Mouse (Mus musculus): ENCODE results near the gene Cyct. TPM values are rescaled to one million over a fixed set of nuclear protein-coding genes. Genes with fewer than 3 reads are reported as not detected.

Cyct gene
- polyA plus RNA-seq, 1 experiment from 2014 or later: not detected

DNA sequence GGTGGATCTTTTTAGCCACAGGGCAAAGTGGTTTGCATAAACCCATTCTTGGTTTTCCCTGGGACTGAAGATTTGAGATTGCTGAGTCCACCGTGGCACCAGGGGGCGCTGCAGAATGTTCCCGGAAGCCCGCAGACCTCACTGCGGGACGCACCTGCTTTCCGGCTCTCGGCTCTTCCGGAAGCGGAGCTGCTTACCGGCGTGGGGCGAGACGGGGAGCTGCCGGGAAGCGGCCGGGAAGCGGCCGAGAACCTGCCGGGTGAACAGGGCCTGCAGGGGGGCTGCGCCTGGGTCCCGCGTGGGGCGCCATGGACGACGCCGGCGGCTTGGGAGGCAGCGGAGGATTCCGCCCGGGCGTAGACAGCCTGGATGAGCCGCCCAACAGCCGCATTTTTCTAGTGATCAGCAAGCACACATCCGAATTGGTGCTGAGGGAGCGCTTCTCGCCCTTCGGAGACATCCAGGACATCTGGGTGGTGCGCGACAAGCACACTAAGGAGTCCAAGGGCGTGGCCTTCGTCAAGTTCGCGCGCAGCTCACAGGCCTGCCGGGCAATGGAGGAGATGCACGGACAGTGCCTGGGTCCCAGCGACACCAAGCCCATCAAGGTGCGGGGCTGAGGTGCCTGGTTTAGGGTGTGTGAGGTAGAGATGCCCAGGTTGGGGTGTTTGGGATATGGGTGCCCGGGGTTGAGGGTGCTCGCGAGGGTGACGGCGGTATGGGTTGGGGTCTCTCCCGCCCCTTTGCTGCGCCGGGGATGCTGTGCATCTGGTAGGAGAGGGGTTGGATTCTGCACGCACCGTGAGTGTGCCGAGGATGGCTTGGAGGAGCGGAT is 9.8 kb upstream of the Cyct start, which contains the start of gene Rbm45:
Gene Rbm45, plus strand, starts transcription at position 164 of the 835 bp plus-strand sequence.
- under 1% methylated on average over 61 of the region's 61 CpGs for WGBS
- Histone ChIP-seq H3K4me3 (ENCODE audit: low read depth, low read length) (peak within 1 kb of the TSS; percentile 86), H3K27ac (ENCODE audit: low read length) (peak within 1 kb of the TSS; percentile 28), H3K4me1 (ENCODE audit: insufficient read depth, low read depth, low read length) (peaks cover 4% of the 10 kb centered on the region), H3K27me3 (replicated peaks; ENCODE audit: insufficient read depth, low read length) (no peaks in the 10 kb centered on the region), H3K36me3 (ENCODE audit: insufficient read depth, low read length) (peaks cover 6% of the 10 kb centered on the region), H3K9ac (replicated peaks; ENCODE audit: low read depth) (peak within 1 kb of the TSS; percentile 55), H3K4me2 (replicated peaks; ENCODE audit: low read depth, low read length) (peak within 1 kb of the TSS; percentile 93), H3K9me3 (ENCODE audit: low read length) (no peaks in the 10 kb centered on the region)
- peak; percentile 93 for DNase-seq (ENCODE audit: low spot score)
- peak; percentile 93 for ATAC-seq
- TF ChIP-seq CTCF (IDR thresholded peaks at IDR 0.05) (peak; percentile 86), EP300 (IDR thresholded peaks at IDR 0.05) (0 out of 2 replicates have a peak, but pooled peaks have one; percentile 30)

DNA sequence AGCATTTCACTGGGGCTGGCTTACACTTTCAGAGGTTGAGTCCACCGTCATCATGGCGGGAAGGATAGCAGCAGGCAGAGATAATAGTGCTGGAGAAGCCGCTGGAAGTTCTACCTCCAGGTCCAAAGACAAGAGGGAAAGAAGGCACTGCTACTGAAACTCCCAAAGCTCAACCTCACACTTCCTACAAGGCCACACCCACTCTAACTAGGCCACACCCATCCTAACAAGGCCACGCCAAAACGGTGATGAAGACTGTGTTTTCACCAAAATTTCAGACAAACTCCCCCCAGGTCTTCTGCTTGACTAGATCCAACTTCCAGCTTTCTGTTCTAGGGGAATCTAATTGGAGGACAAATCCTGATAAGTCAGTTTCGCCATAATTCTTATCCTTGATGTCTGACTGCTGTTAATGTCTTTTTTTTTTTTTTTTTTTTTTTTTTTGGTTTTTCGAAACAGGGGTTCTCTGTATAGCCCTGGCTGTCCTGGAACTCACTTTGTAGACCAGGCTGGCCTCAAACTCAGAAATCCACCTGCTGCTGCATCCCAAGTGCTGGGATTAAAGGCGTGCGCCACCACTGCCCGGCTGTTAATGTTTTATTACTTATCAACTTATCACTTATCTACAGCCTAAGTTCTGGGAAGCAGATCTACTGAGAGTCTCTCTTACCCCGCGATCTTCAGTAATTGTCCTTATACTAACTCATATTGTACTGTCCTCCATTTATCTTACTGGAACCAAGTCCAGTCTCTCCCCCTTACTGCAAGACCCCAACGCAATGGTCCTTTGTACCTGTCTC is 8.8 kb upstream of the Cyct start:
- H3K36me3 ChIP-seq (ENCODE audit: insufficient read depth, low read length): no peaks in the 10 kb centered on the region; the same call in 1 of the 2 replicates
- no peaks in the 10 kb centered on the region for H3K9me3 ChIP-seq (ENCODE audit: low read length)
- ATAC-seq (no peak), DNase-seq (ENCODE audit: low spot score) (no peak)
- H3K4me1 ChIP-seq (ENCODE audit: insufficient read depth, low read depth, low read length): peaks cover 4% of the 10 kb centered on the region
- H3K27ac ChIP-seq (ENCODE audit: low read length): no peak overlapping the region
- H3K4me3 ChIP-seq (ENCODE audit: low read depth, low read length): no peak overlapping the region
- TF ChIP-seq CTCF (IDR thresholded peaks at IDR 0.05) (no peak), EP300 (IDR thresholded peaks at IDR 0.05) (no peak)
- no peak overlapping the region for H3K4me2 ChIP-seq (replicated peaks; ENCODE audit: low read depth, low read length)
- H3K27me3 ChIP-seq (replicated peaks; ENCODE audit: insufficient read depth, low read length): no peaks in the 10 kb centered on the region
- no peak overlapping the region for H3K9ac ChIP-seq (replicated peaks; ENCODE audit: low read depth)
- 62% methylated on average over 13 of the region's 13 CpGs for WGBS

DNA sequence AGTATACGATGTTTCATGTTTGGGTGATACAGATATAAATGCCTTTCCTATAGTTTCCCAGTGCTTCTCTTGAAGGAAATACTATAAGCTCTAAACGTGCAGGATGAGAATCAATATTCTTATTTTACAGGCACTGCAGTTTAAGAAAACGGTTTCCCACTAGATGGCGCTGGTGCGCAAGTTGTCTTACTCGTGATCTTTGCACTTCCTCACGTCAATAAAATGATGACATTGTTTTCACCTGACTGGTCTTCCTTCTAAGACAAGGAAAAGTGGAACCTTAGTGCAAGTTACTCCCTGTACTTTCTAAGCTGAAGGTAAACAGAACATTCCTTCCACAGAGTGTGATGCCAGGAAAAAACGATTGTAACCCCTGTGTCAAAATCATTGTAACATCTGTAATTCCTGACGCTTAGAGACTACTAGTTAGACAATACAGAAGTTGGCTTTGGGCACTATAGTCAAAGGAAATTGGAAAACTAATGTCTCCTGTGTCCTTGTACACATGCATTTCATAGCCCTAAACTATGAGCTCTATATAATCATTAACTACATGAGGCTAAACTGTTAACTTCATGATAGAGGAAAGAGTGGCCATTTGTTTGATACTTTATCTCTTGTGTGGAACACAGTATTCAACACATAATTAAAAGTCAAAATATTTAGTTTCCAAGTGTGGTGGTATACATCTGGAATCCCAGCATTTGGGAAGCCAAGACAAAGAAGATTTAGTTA is 7.1 kb upstream of the Cyct start:
- peak; percentile 81 for DNase-seq (ENCODE audit: low spot score)
- no peaks in the 10 kb centered on the region for H3K9me3 ChIP-seq (ENCODE audit: low read length)
- H3K4me3 ChIP-seq (ENCODE audit: low read depth, low read length): no peak overlapping the region
- H3K27me3 ChIP-seq (replicated peaks; ENCODE audit: insufficient read depth, low read length): no peaks in the 10 kb centered on the region
- 12% methylated on average over 9 of the region's 9 CpGs for WGBS
- no peak overlapping the region for H3K4me2 ChIP-seq (replicated peaks; ENCODE audit: low read depth, low read length)
- no peak overlapping the region for H3K27ac ChIP-seq (ENCODE audit: low read length)
- no peak for ATAC-seq
- H3K9ac ChIP-seq (replicated peaks; ENCODE audit: low read depth): no peak overlapping the region
- TF ChIP-seq EP300 (IDR thresholded peaks at IDR 0.05): no peak; the same call in 1 of the 2 replicates
- TF ChIP-seq CTCF (IDR thresholded peaks at IDR 0.05): peak; percentile 88
- peaks cover 4% of the 10 kb centered on the region for H3K4me1 ChIP-seq (ENCODE audit: insufficient read depth, low read depth, low read length)
- no peaks in the 10 kb centered on the region for H3K36me3 ChIP-seq (ENCODE audit: insufficient read depth, low read length)

DNA sequence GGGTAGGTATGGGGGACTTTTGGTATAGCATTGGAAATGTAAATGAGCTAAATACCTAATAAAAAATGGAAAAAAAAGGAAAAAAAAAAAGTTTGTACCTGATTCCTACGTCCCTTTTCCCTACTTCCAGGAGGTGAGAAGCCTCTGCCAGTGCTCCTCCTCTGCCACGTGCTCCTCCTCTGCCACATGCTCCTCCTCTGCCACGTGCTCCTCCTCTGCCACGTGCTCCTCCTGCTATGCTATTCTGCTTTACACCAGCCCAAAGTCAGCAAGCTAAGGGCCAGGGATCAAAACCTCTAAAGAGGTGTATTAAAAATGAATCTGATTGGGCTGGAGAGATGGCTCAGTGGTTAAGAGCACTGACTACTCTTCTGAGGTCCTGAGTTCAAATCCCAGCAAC is 5.6 kb upstream of the Cyct start:
- no peaks in the 10 kb centered on the region for H3K9me3 ChIP-seq (ENCODE audit: low read length)
- WGBS: 81% methylated on average over 4 of the region's 4 CpGs

GRCm38 (mm10) chr2:76362111-76362510 is 1.9 kb upstream of the Cyct start:
- H3K27me3 ChIP-seq (replicated peaks; ENCODE audit: insufficient read depth, low read length): no peaks in the 10 kb centered on the region
- H3K4me3 ChIP-seq (ENCODE audit: low read depth, low read length): no peak overlapping the region
- H3K4me1 ChIP-seq (ENCODE audit: insufficient read depth, low read depth, low read length): no peaks in the 10 kb centered on the region
- H3K27ac ChIP-seq (ENCODE audit: low read length): no peak overlapping the region
- H3K9ac ChIP-seq (replicated peaks; ENCODE audit: low read depth): no peak overlapping the region
- ATAC-seq (no peak), DNase-seq (ENCODE audit: low spot score) (peak; percentile 11)
- WGBS: 44% methylated on average over 2 of the region's 2 CpGs
- TF ChIP-seq CTCF (IDR thresholded peaks at IDR 0.05): peak; percentile 58
- no peak for TF ChIP-seq EP300 (IDR thresholded peaks at IDR 0.05)
- no peaks in the 10 kb centered on the region for H3K36me3 ChIP-seq (ENCODE audit: insufficient read depth, low read length)
- H3K4me2 ChIP-seq (replicated peaks; ENCODE audit: low read depth, low read length): no peak overlapping the region
- no peaks in the 10 kb centered on the region for H3K9me3 ChIP-seq (ENCODE audit: low read length)

More for the DNA sequence above, 5.6 kb upstream of the Cyct start:
- no peak overlapping the region for H3K4me3 ChIP-seq (ENCODE audit: low read depth, low read length)
- DNase-seq (ENCODE audit: low spot score) (no peak), ATAC-seq (no peak)
- H3K27ac ChIP-seq (ENCODE audit: low read length): no peak overlapping the region
- H3K27me3 ChIP-seq (replicated peaks; ENCODE audit: insufficient read depth, low read length): no peaks in the 10 kb centered on the region
- no peak overlapping the region for H3K4me2 ChIP-seq (replicated peaks; ENCODE audit: low read depth, low read length)
- no peaks in the 10 kb centered on the region for H3K36me3 ChIP-seq (ENCODE audit: insufficient read depth, low read length)
- H3K4me1 ChIP-seq (ENCODE audit: insufficient read depth, low read depth, low read length): peaks cover 4% of the 10 kb centered on the region
- TF ChIP-seq EP300 (IDR thresholded peaks at IDR 0.05): no peak
- no peak overlapping the region for H3K9ac ChIP-seq (replicated peaks; ENCODE audit: low read depth)

DNA sequence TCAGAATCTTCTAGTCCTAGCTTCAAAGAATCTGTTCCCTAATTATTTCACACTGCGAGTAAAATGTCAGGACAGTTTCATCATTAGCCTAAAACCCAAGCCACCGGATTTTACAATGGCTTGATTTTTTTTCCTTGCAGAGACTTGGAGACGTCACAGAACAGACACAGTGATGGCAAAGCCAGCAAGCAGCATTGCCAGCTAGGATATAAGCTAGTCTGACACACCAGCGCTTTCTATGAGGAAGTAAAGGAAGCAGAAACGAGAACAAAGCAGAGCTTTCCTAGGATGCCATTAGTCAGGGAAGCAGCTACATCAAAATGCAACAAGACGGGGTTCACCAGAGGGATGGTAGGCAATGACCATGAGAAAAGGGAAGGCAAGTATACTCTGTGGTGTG is 12.4 kb downstream of the Cyct start:
- Histone ChIP-seq H3K27me3 (replicated peaks; ENCODE audit: insufficient read depth, low read length) (no peaks in the 10 kb centered on the region), H3K27ac (ENCODE audit: low read length) (no peak overlapping the region), H3K4me1 (ENCODE audit: insufficient read depth, low read depth, low read length) (no peaks in the 10 kb centered on the region), H3K9ac (replicated peaks; ENCODE audit: low read depth) (no peak overlapping the region), H3K4me2 (replicated peaks; ENCODE audit: low read depth, low read length) (no peak overlapping the region), H3K36me3 (ENCODE audit: insufficient read depth, low read length) (no peaks in the 10 kb centered on the region), H3K9me3 (ENCODE audit: low read length) (no peaks in the 10 kb centered on the region), H3K4me3 (ENCODE audit: low read depth, low read length) (no peak overlapping the region)
- 72% methylated on average over 6 of the region's 6 CpGs for WGBS
- TF ChIP-seq CTCF (IDR thresholded peaks at IDR 0.05): no peak
- no peak for TF ChIP-seq EP300 (IDR thresholded peaks at IDR 0.05)
- no peak for DNase-seq (ENCODE audit: low spot score)
- ATAC-seq: no peak

All from lung, postnatal 0 days (tissue).